Mouse (Mus musculus): ENCODE results near the gene Pakap.

Gene Pakap

DNA sequence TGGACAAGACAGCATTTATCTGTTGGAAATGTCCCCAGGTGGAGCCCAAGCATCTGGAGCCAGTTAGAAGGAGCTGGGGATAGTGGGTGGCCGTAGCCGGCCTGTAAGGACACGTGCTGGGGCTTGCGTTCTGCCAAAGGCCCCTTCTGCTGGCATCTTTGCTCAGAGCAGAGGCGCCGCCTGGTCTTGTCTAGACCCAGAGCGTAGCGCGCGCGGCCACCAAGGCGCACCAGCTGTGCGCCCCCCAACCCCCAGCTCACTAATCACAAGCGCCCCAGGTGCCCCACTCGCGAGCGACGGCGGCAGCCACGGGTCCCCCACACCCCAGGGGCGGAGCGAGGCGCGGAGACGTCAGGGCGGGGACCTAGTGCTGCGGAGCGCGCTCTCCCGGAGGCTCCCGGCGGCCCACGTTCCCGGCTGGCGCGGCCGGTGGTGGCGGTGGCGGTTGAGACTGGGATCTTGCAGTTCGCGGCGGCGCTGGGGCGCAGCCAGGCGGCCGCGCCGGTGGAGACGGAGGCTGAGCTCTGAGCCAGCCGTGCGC lies at the start of gene Pakap:
Pakap (plus strand) TSS at position 514 of the 541 bp plus-strand sequence.
- DNase-seq: no peak

DNA sequence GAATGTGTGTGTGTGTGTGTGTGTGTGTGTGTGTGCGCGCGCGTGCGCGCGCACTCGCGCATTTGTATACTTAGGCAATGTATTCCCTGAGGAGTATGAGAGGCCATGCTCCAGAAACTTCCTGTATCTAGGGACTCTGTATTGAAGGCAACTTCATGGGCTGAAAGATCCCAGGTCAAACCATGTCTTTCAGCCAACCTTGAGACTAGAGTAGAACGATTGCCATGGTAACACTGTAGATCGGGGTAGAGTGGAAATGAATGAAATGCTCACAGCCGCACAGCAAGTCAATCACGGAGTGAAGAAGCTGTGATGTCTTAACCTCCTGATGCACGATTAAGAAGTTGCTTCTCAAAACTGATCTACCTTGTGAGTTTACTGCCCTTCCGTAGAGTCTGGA lies 44.5 kb upstream of the Pakap start:
- no peak for DNase-seq

DNA sequence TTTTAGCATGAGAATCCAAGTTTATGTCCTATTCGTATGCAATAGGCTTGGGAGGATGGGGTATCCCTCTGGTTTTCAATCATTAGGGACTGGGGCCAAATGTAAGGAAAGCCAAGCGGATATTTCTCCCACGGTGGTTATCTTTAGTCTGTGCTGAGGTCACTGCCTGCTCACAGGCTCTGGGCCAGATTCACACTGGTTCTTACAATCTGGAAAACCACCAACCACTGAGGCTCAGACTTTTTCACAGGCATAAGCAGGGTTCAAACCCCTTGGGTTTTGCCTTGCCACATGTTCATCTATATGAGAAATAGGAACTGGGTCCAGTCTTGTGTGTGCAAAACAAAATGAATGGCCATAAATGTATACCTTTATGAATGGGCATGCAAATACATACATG lies 43.5 kb upstream of the Pakap start:
- no peak for DNase-seq

DNA sequence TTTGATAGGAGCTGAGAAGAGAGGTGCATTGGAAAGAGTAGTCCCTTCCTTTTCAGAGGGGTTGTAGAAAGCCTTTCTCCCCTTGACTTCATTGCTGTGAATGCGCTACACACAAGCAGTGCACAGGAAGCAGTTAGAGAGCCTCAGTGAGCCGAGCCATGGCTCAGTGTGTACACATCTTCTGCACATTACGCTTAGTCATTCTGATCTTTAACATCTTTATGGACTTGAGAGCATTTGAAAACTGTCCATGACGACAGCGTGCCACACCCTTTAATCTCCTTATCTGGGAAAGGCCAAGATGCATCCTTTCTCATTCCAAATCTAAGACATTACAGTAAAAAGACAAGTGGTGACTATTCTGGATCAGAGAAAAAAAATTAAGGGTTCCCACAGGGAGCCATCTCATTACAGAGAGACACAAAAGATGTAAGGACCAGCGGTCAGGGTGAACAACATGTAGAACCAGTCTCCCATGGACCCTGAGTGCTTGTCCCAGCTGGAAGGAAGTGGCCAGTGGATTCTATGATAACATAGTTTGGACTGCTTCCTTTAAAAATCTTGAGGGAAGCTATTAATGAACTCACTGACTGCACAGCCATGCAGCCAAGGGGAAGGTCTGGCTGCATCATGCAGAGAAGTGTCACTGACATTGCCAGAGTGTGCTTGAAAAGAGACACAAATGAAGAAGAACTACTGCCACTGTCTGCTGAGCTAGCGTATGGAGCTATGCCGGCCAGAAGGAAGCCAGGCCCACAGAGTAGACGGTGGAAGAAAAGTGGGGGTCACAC lies 42.6 kb upstream of the Pakap start:
- no peak for DNase-seq

DNA sequence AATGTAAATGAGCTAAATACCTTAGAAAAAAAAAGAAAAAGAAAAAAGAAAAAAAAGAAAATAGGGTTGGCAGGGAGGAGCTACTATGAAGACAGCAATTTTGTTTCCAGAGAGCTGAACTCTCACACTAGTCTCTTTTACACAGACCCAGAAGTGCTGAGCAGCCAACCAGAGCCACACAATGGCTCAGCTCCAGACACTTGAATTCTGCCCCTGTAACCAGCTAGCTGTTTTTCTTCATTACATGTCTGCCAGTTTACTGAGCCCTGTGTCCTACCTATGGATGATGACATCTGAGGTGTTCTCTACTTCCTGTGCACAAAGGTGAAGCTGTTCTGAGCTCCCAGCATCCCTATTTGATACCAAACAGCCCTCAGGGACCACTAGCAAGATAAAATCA lies 39.7 kb upstream of the Pakap start:
- no peak for DNase-seq

DNA sequence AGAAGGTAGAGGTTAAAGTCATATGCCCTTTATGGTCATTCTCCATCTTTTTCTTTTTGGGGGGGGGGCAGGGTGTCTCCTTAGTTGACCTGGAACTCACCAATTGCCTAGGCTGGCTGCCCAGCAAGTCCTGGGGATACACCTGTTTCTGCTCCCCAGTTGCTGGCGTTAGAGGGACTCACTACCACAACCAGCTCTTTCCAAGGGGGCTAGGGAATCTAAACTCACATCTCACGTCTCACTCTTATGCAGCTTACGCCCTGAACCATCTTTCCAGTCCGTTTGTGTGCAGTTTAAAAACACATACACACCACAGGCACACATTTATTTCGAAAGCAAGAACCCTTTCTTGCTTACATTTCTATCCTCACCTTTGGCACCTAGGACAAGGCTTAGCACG lies 34.3 kb upstream of the Pakap start:
- DNase-seq: no peak

DNA sequence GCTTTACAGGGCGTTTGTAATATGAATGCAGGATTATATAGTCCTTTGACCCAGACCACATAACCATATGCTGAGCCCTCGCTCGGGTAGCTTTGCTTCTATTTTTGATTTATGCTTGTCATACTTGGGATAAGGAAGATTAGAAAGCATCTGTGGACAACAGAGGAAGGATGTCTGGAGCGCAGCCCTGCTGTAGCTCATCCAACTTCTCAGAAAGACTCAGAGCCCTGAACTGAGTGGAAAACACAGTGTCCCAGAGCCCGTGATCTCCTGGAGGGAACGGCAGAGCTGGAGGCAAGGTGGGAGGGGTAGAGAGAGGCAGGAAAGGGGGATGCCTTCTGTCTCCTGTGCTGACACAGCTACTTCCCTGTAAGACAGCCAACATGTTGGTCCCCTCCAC lies 33.7 kb upstream of the Pakap start:
- DNase-seq: no peak

DNA sequence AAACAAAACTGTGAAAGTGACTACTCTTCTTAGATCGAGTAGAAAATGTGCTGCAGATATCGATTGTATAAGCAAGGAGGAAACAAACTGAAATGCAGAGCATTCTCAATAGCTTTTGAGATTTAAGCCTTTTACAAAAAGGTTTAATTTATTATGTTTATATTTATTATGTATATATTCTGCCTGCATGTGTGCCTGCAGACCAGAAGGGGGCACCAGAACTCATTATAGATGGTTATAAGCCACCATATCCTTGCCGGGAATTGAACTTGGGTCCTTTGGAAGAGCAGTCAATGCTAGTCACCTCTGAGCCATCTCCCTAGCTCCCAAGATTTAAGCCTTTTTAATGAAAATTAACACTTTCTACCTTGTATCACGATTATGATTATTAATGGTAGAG lies 32.9 kb upstream of the Pakap start:
- DNase-seq: no peak

DNA sequence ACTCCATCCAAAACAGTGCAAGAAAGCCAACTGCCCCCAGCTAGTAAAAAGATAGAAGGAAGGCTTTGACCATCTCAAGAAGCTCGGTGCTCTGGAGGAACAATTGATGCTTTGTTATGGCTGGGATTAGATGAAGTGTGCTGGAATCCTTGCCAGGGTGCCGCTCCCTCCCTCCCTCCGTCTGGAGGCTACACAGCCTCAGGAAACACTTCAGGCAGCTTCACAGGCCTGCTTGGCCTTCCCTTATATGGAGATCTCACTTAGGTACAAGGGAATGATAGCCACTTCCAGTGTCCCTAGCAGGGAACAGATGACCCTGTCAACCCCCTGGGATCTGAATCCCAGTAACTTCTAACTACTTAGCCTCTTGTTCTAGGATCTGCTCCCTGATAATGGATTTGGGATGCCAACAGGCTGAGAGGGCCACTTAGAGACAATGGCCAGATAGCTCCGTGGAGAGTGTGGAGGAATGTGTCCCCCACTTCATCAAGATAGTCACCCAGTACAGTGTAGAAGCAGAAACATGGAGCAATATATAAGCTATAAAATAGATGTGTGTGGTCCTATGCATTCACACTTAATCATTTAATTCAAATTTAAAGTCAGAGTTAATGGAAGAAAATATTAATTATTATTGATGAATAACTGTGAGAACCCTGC lies 29.8 kb upstream of the Pakap start:
- DNase-seq: no peak

DNA sequence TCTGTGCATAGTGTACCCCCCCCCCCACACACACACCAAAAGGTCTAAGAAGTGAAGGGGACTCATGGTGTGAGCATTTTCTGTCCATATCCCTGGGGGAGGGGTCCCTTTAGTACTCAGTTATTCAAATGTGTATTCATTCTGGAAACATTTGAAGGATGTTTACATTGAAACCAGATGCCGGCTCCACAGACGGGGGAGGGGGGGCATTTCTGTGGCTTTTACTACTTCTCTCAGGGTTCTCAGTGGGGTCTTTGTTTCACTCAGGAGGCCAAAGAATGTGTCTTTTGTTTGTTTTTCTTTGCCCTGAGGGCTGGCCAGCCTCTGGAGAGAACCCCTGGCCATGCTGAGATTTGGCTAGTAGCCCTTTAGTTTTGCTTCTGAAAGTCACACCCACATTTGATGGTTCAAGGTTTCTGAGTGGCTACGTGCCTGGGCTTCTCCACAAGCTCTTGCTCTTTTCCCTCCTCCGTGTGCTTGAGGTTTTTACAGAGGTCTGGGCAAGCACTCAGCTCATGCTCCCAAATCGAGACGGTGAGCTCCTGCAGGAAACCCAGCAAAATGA lies 24.2 kb upstream of the Pakap start:
- no peak for DNase-seq

DNA sequence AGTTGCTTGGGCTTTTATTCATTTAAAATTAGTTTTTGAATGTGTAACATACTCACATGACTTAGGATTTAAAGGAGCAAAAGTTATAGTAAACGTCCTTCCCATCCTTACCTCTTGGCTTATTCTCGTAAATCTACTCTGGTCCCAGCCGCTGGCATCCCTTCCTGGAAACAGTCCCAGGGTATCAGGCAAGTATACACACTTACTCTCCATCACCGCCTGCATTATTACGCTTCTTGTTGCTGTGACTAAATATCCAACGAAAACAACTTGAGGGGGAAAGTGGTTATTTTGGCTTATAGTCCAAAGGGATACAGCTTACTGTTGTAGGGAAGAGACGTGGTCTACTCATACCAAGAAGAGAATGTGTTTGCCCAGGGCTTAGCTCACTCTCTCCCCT lies 20.2 kb upstream of the Pakap start:
- no peak for DNase-seq

DNA sequence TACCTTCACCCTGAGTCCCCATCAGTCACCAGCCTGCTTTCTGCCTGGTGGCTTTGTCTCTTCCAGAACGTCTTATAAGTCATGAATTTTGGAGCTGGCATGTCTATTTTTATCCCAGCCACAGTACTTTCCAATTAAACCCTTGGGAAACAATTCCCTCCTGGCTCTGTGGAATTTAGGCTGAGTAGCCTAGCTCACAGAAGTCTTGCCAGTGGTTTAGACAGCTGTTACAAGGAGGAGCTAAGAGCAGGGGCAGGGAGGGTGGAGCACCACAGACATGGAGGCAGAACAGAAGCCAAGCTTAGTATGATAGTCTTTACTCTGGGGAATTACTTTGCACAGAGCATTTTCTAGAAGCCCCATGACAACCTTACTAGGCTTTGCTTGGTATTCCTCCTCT lies 17.8 kb upstream of the Pakap start:
- DNase-seq: no peak

DNA sequence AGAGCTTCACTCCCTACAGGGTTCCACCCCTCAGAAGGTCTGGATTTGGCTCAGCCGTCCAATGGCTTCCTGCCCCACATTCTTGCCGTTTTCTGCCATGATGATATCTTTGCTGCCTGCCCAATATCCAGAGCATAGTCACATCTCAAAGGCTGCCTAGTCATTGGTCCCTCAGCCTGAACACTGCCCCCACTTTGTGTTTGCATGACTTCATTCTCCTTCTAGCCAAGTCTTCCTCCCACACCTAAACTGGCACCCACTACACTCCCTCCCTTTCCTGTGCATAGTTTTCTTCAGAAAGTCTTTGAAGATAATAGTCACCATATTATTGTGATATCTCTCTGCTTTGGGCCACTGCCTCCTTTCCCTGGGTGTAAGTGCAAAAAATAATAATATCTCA lies 10.9 kb upstream of the Pakap start:
- no peak for DNase-seq

DNA sequence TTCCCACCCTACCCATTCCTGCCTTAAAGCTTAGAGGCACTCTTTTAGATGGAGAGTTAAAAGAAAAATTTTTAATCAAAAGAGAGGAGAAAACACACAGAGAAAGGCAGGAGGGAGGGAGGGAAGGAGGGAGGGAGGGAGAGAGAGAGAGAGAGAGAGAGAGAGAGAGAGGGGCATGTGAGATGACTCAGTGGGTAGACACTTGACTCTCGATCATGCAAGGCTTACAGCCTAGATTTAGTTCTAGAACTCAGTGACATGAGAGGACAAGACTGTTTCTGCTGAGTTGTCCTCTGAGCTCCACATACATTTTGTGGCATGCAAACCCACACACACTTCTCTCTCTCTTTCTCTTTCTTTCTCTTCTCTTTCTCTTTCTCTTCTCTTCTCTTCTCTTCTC lies 8.5 kb upstream of the Pakap start:
- DNase-seq: no peak

DNA sequence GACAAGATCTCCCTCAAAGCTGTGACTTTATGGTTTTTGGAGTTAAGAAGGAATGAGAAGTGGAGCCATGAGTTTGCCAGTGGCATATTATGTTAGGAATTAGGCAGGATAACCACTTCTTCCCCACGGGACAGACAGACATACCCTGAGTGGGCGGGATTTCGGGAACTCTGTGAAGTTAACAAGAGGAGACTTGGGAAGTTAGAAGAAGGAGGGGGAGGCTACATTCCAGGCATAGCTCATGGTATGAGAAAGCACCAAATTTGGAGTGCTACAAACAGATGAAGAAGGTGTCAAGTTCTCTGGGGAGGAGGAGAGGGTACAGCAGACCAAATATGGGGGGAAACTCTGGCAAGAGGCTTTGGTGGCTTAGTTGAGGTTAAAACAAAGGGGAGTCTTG lies 8.0 kb upstream of the Pakap start:
- no peak for DNase-seq

DNA sequence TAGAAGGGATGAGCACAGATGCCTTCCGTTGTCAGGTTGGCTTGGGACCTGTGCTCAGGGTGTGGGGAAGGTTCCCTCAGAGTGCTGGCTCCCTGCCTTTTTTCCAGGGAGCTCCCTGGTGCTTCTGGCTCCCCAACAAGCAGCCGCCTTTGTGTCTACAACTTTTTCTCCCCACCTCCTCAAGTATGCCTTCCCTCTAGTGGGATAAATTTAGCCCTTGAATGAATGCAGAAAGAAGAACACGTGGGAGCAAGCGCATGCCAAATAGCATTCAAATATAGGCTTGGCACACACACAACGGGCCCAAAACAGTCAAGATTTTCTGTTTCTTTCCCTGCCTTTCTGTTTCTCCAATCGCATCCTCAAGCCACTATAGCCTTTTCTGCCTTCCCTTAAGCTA lies 6.9 kb upstream of the Pakap start:
- no peak for DNase-seq

DNA sequence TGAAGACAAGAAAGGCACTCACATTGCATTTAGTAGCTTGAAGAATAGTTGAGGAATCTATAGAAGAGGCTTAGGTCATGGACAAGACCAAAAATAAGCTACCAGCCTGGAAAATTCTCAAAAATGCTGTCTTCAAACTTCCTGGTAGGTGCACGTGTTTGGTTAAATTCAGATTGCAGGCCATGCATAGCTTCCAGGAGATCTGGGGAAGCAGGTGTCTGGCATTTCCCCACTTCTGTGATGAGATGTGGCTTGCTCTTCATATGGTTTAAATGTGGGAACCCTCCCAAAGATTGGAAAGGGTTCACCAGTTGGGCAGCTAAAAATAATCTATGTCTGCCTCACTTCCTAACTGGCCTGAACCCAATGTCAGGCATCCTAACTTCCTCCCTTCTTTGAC lies 2.7 kb upstream of the Pakap start:
- no peak for DNase-seq

DNA sequence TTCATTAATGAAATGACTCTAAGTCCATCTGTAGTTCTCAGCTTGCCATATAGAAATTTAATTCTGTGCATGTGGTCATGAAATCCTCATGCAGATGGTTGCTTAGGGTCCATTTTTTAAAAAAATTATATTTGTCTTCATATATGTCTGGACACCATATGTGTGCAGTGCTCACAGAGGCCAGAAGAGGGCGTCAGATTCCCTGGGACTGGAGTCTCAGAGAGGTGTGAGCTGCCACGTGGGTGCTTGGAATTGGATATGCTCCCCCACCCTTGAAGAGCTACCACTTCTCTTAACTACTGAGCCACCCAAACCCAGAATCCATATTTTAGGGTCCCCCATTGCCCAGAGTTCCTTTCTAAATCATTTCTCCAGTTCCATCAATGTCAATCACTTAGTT lies 2.2 kb upstream of the Pakap start:
- DNase-seq: no peak

DNA sequence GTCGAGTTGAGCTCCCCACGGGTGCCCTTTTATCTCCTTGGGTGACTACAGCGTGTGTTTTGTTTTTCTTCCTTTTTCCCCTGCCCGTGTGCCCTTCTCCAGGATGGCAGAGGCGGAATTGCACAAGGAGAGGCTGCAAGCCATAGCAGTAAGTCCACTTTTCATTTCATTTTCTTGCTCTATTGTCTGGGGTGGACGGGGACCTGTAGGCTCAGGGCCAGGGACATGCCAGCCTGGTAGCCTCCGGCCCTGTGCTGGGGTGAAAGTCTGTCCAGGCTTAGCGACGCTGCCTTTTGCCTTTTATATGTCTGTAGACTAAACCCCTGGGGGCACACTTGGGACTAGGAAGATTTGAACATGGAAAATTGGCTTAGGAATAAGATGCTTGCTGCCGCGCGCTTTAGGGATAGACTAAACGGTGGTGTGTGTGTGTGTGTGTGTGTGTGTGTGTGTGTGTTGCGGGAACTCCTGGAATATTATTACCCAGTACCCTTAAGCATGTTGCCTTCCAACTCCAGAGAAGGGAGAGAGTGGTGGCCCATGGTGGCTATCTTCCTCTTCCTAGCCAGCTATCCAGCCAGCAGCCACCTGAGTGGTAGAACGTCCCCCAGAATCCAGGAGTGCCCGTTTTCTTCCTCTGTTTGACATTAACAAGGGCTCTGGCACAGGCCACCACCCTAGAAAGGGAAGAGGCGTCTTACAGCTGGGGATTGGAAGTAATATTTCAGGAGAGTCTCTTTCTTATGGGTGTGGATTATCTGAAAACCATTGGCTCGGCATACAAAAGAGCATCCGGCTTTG lies 489 bp downstream of the Pakap start:
- DNase-seq: no peak

DNA sequence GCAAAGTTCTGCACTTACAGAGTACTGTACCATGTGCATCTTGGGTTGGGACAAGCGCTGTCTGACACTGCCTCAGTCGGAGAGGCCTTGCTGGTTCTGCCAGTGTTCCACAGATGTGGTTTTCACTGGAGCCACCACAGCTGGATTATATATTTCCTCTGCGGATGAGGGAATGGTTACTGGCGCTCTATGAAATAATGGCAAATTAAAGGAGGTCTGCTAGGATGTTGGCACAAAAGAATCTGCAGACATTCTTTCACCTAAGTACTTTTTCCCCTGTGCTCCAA lies 1.0 kb downstream of the Pakap start:
- DNase-seq: no peak

DNA sequence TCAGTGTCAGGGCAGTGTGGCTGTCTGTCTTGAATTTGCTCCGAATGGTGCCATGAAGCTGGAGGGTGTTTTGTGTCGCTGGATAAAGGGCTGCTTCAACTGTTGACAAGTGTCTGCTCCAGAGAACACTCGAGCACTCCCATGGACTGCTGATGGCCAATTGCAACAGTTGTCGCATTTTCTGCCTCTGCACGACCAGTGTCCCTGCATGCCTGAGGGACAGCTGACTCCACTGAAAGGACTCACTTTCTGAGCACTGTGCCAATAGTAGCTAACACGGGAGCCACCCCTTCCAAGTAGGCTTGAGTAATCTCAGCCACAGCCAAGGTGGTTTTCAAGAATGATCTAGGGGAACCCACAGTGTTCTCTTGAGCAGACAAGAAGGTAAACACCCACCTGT lies 1.7 kb downstream of the Pakap start:
- DNase-seq: no peak

DNA sequence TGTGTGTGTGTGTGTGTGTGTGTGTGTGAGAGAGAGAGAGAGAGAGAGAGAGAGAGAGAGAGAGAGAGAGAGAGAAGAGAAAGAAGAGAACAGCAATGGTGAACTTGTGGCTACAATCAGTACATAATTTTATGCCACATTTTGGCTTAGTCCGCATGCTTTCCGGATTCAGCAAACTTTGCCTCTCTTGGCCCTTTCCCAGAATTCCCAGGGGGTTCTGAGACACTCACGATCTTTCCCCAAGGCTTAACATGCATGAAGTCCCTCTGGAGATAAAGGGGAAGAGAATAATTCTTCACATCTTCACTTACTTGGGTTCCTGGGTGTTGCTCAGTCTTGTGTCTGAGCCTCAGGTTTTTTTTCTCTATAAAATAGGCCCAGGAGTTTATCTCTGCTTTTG lies 2.2 kb downstream of the Pakap start:
- DNase-seq: no peak

DNA sequence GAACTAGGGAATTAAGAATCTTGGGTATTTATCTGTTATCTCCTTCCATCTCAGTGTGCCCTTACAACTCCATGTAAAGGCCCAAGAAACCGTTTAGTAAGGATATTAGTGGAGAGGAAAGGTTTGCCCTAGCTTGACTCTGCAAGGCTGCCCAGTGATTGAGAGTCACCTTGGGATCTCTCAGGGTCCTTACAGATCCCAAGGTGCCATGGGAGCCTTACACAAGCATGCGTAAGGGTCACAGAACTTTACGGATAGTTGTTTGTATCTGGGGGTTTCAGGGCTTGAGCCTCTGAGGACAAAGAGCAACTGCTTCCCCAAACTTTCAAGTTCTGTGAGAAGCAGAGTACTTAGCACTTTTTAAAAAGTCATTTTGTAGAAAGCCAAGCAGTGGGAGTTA lies 6.2 kb downstream of the Pakap start:
- DNase-seq: no peak

DNA sequence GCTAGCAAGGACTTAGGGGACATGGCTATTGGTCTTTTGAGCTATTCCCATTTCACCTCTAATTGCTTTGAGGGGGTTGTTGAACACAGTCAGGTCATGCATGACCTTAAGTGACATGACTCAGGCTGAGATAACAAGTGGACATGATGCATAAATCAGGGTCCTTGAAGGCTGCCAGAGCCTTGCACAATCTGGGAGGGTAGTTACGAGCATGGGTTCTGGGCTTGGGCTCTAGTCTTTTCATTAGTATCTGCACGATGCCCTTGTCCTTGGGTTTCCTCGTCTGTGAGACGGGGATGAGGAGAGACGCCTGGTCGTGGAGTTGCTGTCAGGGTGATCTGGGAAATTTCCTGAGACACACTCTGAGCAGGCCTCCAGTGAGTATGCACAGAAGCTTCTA lies 6.7 kb downstream of the Pakap start:
- DNase-seq: no peak
